Mouse (Mus musculus) effector memory CD4-positive, alpha-beta T cell, adult 7 months (primary cell): ENCODE data around the gene Rraga. TPM values are rescaled to one million over a fixed set of nuclear protein-coding genes. Genes with fewer than 3 reads are reported as not detected.

ENCODE experiments used
- polyA plus RNA-seq: library from polyadenylated mRNA; unstranded; fragments of 100-300 nt; shearing (Covaris generic); gene quantifications from one replicate; pipeline ENCODE4 v1.2.1, GENCODE M21; 2017

Gene Rraga
- 42.6 TPM for polyA plus RNA-seq

GRCm38 (mm10) chr4:86575283-86575983 lies at the start of gene Rraga:
TSS of gene Rraga (plus strand) at chr4:86575668.

GRCm38 (mm10) chr4:86558228-86558627 lies 17.2 kb upstream of the Rraga start, which contains the start of gene Saxo1:
TSS of gene Saxo1 (minus strand) at chr4:86558328.

GRCm38 (mm10) chr4:86611524-86612288 lies 36.2 kb downstream of the Rraga start, which contains the start of gene Haus6:
TSS of gene Haus6 (minus strand) at chr4:86612055.

Other genes starting within 250 kb of the Rraga start
- 0.84 TPM for gene Saxo1, start 17.3 kb upstream of the Rraga start, polyA plus RNA-seq
- gene Haus6, start 36.4 kb downstream of the Rraga start, polyA plus RNA-seq, result 17.3 TPM
- gene Plin2, start 94.4 kb downstream of the Rraga start, polyA plus RNA-seq, result 14.7 TPM
- 60.7 TPM for gene Dennd4c, start 172.9 kb downstream of the Rraga start, polyA plus RNA-seq